Mouse (Mus musculus) natural killer cell, adult 2 months (primary cell): ENCODE measurements around the gene Svop.

Experiments used
- DNase-seq, 2 experiments: peaks; one replicate each; pipeline ENCODE4 v3.0.0; 2022; ENCODE audit warnings: low spot score in 2 of 2

Svop gene

GRCm38 (mm10) chr5:114046604-114047003 is 44.8 kb downstream of the Svop start:
- no peak for DNase-seq

- DNase-seq: no peak
Measured at GRCm38 (mm10) chr5:114046151-114046550, 45.2 kb downstream of the Svop start.

- DNase-seq: no peak
Measured at GRCm38 (mm10) chr5:114045134-114045533, 46.2 kb downstream of the Svop start.

- no peak for DNase-seq
Measured at GRCm38 (mm10) chr5:114043800-114044199, 47.6 kb downstream of the Svop start.

- DNase-seq: peak; percentile 71 to 81
Measured at GRCm38 (mm10) chr5:114041327-114041930, 49.9 kb downstream of the Svop start.

GRCm38 (mm10) chr5:114040911-114041310 is 50.5 kb downstream of the Svop start:
- DNase-seq: no peak

GRCm38 (mm10) chr5:114040508-114040907 is 50.9 kb downstream of the Svop start:
- no peak for DNase-seq

- no peak for DNase-seq
Measured at GRCm38 (mm10) chr5:114035111-114035510, 56.3 kb downstream of the Svop start.

GRCm38 (mm10) chr5:114034393-114034792 is 57.0 kb downstream of the Svop start:
- DNase-seq: no peak

- no peak for DNase-seq
Measured at GRCm38 (mm10) chr5:114032161-114032763, 59.1 kb downstream of the Svop start.

- DNase-seq: no peak
Measured at GRCm38 (mm10) chr5:114030652-114031051, 60.7 kb downstream of the Svop start.

GRCm38 (mm10) chr5:114028111-114028510 is 63.3 kb downstream of the Svop start:
- DNase-seq: no peak

- DNase-seq: no peak
Measured at GRCm38 (mm10) chr5:114027217-114027944, 64.0 kb downstream of the Svop start.

GRCm38 (mm10) chr5:114024885-114025284 is 66.5 kb downstream of the Svop start:
- no peak for DNase-seq

GRCm38 (mm10) chr5:114024390-114024789 is 67.0 kb downstream of the Svop start:
- DNase-seq: no peak

GRCm38 (mm10) chr5:114015121-114015520 is 76.2 kb downstream of the Svop start:
- no peak for DNase-seq

GRCm38 (mm10) chr5:114009049-114009448 is 82.3 kb downstream of the Svop start:
- no peak for DNase-seq

GRCm38 (mm10) chr5:114007753-114008453 is 83.5 kb downstream of the Svop start:
- no peak for DNase-seq

- DNase-seq: no peak
Measured at GRCm38 (mm10) chr5:114006974-114007373, 84.4 kb downstream of the Svop start.

GRCm38 (mm10) chr5:114005100-114005499 is 86.3 kb downstream of the Svop start:
- DNase-seq: no peak

- DNase-seq: no peak
Measured at GRCm38 (mm10) chr5:114004573-114004972, 86.8 kb downstream of the Svop start.

GRCm38 (mm10) chr5:114003542-114003941 is 87.8 kb downstream of the Svop start, which contains the start of gene Dao:
Dao (plus strand) TSS chr5:114003703.
- DNase-seq: no peak
